Comparison of ENCODE assay signal across 8 mouse cellular contexts in genomic region chr19:27904655-27905054, GRCm38 (mm10).
DNase-seq lines count a peak whose midpoint lies in the region; ATAC-seq lines count a peak whose summit lies in the region.

No protein-coding gene starts in this region.

- H3K36me3 ChIP-seq in heart, embryonic 12.5 days = no peaks in the 10 kb centered on the region; the same call in 1 of the 2 replicates
- peaks cover 4% of the 10 kb centered on the region; the same call in 1 of the 2 replicates for H3K36me3 ChIP-seq in forebrain, embryonic 13.5 days (ENCODE audit: poor library complexity, severe bottlenecking)
- no peaks in the 10 kb centered on the region for H3K36me3 ChIP-seq in liver, embryonic 11.5 days (ENCODE audit: control insufficient read depth, insufficient read depth, low read length)

- no peaks in the 10 kb centered on the region for H3K9me3 ChIP-seq in heart, embryonic 12.5 days (replicated peaks)
- no peaks in the 10 kb centered on the region for H3K9me3 ChIP-seq in forebrain, embryonic 13.5 days (replicated peaks)
- H3K9me3 ChIP-seq in liver, embryonic 11.5 days (ENCODE audit: control insufficient read depth, low read length) = no peaks in the 10 kb centered on the region

- no peak for ATAC-seq in heart, embryonic 12.5 days (ENCODE audit: insufficient number of reproducible peaks, low FRiP score)
- peak; percentile 97 for ATAC-seq in forebrain, embryonic 13.5 days
- 0 out of 2 replicates have a peak, but pooled peaks have one; percentile 16 for ATAC-seq in liver, embryonic 11.5 days (replicated peaks; ENCODE audit: low FRiP score)

- H3K27ac ChIP-seq in heart, embryonic 12.5 days (ENCODE audit: poor library complexity, severe bottlenecking) = no peak overlapping the region
- H3K27ac ChIP-seq in forebrain, embryonic 13.5 days = peak overlapping the region; percentile 71
- H3K27ac ChIP-seq in liver, embryonic 11.5 days (ENCODE audit: low read depth, low read length) = peak overlapping the region; percentile 32

- 60% methylated on average over 2 of the region's 2 CpGs for WGBS in heart, embryonic 12.5 days
- WGBS in forebrain, embryonic 13.5 days = 3% methylated on average over 2 of the region's 2 CpGs
- 31% methylated on average over 2 of the region's 2 CpGs for WGBS in liver, embryonic 11.5 days

- no peak overlapping the region for H3K4me3 ChIP-seq in heart, embryonic 12.5 days
- no peak overlapping the region for H3K4me3 ChIP-seq in forebrain, embryonic 13.5 days
- no peak overlapping the region for H3K4me3 ChIP-seq in liver, embryonic 11.5 days (ENCODE audit: low read depth, low read length)

- no peak overlapping the region for H3K4me2 ChIP-seq in heart, embryonic 12.5 days
- H3K4me2 ChIP-seq in forebrain, embryonic 13.5 days = peak overlapping the region; percentile 3
- peak overlapping the region; percentile 14; the same call in 1 of the 2 replicates for H3K4me2 ChIP-seq in liver, embryonic 11.5 days

- 0 out of 2 replicates have a peak, but pooled peaks cover 11% of the 10 kb centered on the region for H3K4me1 ChIP-seq in heart, embryonic 12.5 days (replicated peaks)
- H3K4me1 ChIP-seq in forebrain, embryonic 13.5 days = peaks cover 13% of the 10 kb centered on the region
- peaks cover 17% of the 10 kb centered on the region for H3K4me1 ChIP-seq in liver, embryonic 11.5 days (replicated peaks; ENCODE audit: control insufficient read depth, insufficient read depth, low read length)

- peak; percentile 17 to 20 for DNase-seq in heart, adult 9 months (ENCODE audit: low spot score in 2 of 2)
- peak; percentile 42 for DNase-seq in c-Kit-positive CD71-positive TER-119-negative erythroid progenitor cells, embryonic 14.5 days (ENCODE audit: low read depth)
- no peak for DNase-seq in liver, embryonic 11.5 days (ENCODE audit: low spot score)
- no peak for DNase-seq in spleen, adult 18-20 months
- no peak for DNase-seq in thymus, postnatal 10 days (ENCODE audit: low spot score in 2 of 2)
- no peak for DNase-seq in ovary, postnatal 14 days (ENCODE audit: low spot score)

- no peaks in the 10 kb centered on the region for H3K27me3 ChIP-seq in heart, embryonic 12.5 days (replicated peaks)
- H3K27me3 ChIP-seq in forebrain, embryonic 13.5 days = peaks cover 6% of the 10 kb centered on the region; the same call in 1 of the 2 replicates
- no peaks in the 10 kb centered on the region for H3K27me3 ChIP-seq in liver, embryonic 11.5 days (replicated peaks; ENCODE audit: control insufficient read depth, insufficient read depth, low read length)

- H3K9ac ChIP-seq in heart, embryonic 12.5 days = no peak overlapping the region
- no peak overlapping the region for H3K9ac ChIP-seq in forebrain, embryonic 13.5 days
- H3K9ac ChIP-seq in liver, embryonic 11.5 days (ENCODE audit: low read depth, low read length) = 0 out of 2 replicates have a peak overlapping the region, but pooled peaks have one; percentile 3

Comparison
In these comparisons a context has a peak if more than half of its experiments do, and no peak if none do; other contexts are left out.
1. DNase-seq: peak in heart, adult 9 months (2 of 2) and c-Kit-positive CD71-positive TER-119-negative erythroid progenitor cells, embryonic 14.5 days (single experiment); none in liver, embryonic 11.5 days (single experiment), spleen, adult 18-20 months (0 of 2), thymus, postnatal 10 days (0 of 2) and ovary, postnatal 14 days (single experiment).